Mouse (Mus musculus) cerebellum, postnatal 25 days (tissue): ENCODE measurements around the gene Xirp2.
"Not testable (repeated sequence)": the region's sequence is repeated elsewhere in the genome, so short reads cannot be mapped to it uniquely, and the experiment has no call there.

Experiments used
- DNase-seq, 2 experiments: peaks; one replicate each; pipeline ENCODE4 v3.0.0; 2021; ENCODE audit warnings: mixed read lengths in 2 of 2

Xirp2 gene

DNA sequence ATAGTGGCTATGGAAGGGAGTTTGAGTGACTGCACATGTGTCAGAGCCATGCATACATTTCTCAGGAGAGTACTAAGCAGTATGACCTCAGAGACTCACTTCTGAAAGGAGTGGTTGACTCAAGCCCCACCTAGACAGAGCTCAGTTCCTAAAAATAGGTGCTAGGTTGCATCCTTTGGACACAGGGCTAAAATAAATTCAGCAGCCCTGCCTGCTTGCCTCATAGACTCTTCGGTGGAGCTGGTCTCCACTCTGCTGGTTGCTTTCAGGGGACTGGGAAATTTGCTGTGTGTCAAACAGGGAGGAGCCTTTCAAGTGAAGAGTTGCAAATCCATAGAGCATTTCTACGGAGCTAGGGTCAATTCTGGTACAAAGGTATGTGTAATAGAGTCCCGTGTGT is at the start of gene Xirp2:
Gene Xirp2 (plus strand): TSS at position 223 of the 400 bp plus-strand sequence.
- DNase-seq = no peak

DNA sequence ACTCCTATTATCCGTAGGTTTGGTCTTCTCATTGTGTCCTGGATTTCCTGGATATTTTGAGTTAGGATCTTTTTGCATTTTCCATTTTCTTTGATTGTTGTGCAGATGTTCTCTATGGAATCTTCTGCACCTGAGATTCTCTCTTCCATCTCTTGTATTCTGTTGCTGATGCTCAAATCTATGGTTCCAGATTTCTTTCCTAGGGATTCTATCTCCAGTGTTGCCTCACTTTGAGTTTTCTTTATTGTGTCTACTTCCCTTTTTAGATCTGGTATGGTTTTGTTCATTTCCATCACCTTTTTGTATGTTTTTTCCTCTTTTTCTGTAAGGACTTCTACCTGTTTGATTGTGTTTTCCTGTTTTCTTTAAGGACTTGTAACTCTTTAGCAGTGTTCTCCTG is 32.4 kb upstream of the Xirp2 start, which contains the start of gene Gm21830:
Gene Gm21830 (plus strand): TSS at position 301 of the 400 bp plus-strand sequence.
- not testable (repeated sequence) for DNase-seq

GRCm38 (mm10) chr2:67420853-67421252 is 24.9 kb upstream of the Xirp2 start:
- no peak for DNase-seq

DNA sequence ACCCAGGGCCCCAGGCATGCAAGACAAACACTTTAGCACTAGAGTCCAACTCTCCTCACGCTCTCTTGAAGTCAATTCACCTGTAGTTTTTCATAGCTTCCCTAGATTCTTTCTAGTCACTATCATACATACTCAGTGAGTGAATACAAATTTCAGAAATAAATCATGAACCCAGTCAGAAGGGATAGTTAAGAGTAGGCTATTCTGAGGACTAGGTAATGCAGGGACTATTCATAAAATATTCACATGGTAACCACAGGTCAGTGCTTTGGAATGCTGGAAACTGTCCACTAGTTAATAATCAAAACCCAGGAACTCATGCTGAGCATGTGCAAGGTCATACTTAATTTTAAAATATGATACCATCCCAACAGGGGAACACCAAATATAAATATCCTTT is 23.0 kb upstream of the Xirp2 start:
- no peak for DNase-seq

DNA sequence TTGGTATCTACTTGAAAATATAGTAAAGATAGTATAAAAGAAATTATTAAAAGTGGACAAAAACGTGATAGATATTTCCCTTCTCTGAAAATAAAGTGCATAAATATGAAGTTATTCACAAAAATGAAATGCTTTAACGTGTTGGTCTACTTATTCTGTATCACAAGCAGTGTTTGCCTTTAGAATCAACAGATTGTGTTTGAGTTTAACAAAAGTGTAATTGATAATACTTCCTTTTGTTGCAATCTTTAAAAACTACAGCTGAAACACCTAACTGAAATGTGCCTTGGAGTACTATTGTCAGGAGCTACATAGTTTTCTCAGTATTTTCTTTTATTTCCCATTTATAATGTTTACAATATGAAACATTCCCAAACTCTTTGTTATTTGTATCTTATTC is 12.7 kb upstream of the Xirp2 start, which contains the start of gene Gm26727:
Gene Gm26727 (minus strand): TSS at position 101 of the 400 bp plus-strand sequence.
- no peak for DNase-seq

- no peak for DNase-seq
Observed at GRCm38 (mm10) chr2:67438309-67438708, 7.5 kb upstream of the Xirp2 start.

GRCm38 (mm10) chr2:67446772-67447171 is 970 bp downstream of the Xirp2 start:
- DNase-seq = no peak

- peak; percentile 47 to 73 for DNase-seq
Observed at GRCm38 (mm10) chr2:67447206-67447605, 1.4 kb downstream of the Xirp2 start.

DNA sequence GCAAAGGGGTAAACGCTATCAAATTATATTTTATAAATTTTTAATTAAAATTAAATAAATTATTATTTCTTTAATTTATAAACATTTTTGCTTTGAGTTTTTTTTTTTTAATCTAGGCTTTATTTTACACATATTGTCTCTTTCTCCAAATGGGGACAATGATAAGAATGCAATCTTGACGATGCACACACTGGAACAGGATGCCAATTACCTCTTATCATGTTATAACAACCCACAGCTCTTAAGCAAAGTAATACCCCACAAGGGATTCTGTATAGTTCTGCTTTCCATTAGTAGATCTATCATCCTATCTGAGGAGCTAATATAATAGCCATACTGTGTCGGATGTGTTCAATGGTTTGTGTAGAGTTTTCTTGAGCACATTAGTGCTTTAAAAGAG is 15.1 kb downstream of the Xirp2 start:
- DNase-seq = no peak

GRCm38 (mm10) chr2:67467036-67467435 is 21.2 kb downstream of the Xirp2 start:
- DNase-seq = no peak

GRCm38 (mm10) chr2:67470030-67470429 is 24.2 kb downstream of the Xirp2 start:
- DNase-seq = not testable (repeated sequence)

GRCm38 (mm10) chr2:67477753-67478152 is 32.0 kb downstream of the Xirp2 start:
- DNase-seq = peak; percentile 13 to 67

DNA sequence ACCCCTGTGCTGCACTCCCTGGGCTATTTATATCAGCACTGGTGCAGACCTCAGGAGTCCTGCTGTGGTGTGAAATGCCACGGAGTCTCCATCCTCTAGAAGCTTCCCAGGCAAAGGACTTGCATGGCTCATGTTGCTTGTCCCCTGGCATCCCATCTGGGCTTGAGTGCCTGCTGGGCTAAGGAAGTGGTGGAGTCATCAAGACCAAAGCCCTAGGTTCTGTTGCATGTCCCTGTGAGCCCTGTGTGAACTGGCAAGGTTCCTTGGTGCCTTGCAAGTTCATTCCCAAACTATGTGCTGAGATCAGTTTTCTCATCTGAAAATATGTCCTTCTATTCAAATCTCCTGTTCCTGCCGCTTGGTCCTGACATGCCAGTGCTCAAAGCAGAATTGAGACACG is 35.2 kb downstream of the Xirp2 start:
- DNase-seq = no peak

- DNase-seq = no peak
Observed at GRCm38 (mm10) chr2:67486721-67487120, 40.9 kb downstream of the Xirp2 start.

DNA sequence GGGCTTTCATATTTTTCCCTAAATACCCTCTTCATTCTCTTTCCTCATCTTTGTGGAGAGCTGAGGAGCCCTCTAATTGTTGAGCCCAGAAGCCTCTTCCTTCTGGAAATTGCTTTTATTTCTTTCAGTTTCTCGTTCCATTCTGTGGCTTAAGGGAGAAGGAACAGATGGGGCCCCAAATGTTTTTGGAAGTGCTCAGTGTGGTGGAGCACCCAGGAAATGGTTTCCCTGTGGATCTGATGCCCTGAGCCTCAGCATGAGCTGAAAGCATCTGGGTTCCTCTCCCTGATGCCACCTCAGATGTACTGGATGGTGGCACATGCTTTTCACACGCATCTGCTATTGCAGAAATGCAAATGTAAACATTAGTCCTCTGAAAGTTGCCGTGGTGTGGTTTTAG is 41.4 kb downstream of the Xirp2 start:
- no peak for DNase-seq

GRCm38 (mm10) chr2:67488465-67489127 is 42.8 kb downstream of the Xirp2 start:
- no peak for DNase-seq

GRCm38 (mm10) chr2:67489128-67489492 is 43.3 kb downstream of the Xirp2 start:
- DNase-seq = no peak

- DNase-seq = no peak
Observed at GRCm38 (mm10) chr2:67505457-67505856, 59.7 kb downstream of the Xirp2 start.

DNA sequence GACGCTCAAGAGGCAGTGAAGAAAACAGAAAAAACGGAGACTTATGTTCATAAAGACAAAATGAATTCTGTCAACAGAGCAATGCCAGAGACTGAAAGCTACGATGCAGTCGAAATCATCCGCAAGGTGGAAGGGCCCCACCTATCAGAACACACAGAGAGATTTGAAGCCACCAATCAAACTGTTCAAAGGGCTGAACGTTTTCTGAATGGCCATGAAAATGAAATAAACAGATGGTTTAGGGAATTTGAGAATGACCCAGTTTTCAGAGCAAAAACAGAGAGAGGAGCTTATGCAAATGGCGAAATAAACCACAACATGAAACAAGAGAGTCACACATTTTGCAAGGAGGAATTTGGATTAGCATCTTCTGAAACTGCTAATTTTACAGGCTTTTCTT is 70.6 kb downstream of the Xirp2 start:
- DNase-seq = no peak

GRCm38 (mm10) chr2:67535347-67535746 is 89.5 kb downstream of the Xirp2 start:
- DNase-seq = no peak

DNA sequence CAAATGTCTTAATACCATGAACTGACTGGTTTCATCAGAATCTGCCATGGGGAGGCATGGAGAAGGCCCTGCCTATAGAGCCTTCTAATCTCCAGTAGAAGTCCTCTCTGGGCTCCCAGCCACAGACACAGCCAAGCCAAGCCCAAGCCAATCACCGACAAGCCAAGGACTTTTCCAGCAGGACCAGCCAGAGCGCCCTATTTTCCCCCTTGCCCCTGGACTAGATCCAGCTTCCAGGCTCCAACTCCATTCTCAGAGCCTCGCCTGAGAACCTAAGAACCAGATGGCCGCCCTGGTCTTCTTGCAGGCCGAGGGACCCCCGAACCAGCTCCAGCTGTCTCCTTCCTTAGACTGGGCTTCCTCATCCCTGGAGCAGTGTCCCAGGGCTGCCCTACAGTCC is 93.6 kb downstream of the Xirp2 start:
- peak in 1 of 2 experiments; percentile 9 for DNase-seq

DNA sequence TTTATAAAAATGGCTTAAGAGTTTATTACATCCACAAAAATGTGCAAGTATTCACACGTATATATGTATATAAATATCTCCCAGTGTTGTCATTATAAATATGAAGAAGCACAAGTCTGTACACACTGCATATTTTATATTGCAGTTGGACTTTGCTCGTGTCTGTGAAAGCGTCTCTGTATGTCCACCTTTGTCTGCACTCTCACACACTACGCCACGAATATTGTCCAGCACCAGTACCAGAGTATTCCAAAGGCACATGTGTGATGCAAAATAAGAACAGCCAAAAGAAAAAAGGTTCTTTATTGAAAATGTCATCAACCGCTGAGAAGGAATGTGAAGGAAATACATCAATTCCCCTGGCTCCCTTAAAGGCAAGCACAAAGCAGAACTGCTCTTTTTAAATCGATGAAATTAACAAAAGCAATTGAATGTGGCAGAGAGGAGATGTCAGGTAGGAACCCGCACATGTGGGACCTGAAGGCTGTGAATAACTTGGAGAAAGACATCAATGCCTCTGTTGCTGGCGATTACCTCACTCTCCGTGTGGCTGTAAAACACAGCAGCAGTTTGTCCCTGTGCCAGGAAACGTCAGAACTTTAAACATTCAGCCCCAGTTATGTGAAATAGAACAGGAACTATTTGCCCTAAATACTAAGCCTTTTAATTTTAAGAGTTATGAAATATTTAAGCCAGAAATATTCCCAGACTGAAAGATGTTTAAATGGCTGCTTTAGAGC is 96.3 kb downstream of the Xirp2 start:
- DNase-seq = no peak

GRCm38 (mm10) chr2:67544426-67544825 is 98.6 kb downstream of the Xirp2 start:
- DNase-seq = no peak

DNA sequence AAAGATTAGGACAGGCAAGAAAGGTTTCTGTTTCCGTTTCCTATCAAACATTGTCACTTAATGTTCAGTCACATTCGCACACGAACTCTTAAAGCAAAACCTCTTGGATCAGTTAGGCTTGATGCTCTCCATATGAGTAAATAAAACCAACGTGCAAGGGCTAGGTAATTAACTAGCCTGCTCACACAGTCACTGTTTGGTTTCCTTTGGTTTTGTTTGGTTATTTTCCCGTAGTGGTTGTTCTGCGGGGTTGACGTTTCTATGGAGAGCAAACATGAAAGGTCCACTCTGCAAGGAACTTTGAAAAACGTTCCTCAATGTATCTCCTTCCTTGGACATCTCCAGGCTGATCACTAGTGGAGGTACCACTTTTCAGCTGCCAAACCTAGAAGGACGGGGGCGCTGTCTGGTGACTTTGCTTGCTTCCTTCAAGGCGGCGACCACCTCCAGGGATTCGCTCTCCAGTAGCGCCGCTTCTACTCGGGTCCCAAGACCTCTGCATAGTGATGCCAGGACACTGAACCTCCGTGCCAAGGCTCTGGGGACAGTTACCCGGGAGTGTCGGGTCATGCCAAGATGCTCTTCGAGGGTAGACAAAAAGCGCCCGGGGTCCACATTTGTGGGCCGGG is 119.2 kb downstream of the Xirp2 start:
- peak; percentile 81 to 84 for DNase-seq
